Mouse (Mus musculus) thymus, adult 2 months (tissue): ENCODE results near the gene Mul1. TPM values are rescaled to one million over a fixed set of nuclear protein-coding genes. Genes with fewer than 3 reads are reported as not detected.

ENCODE experiments used
- DNase-seq: peaks from one replicate; pipeline ENCODE4 v3.0.0; 2021
- H3K27ac ChIP-seq: fragments of 200-500 bp; 2 replicates; pipeline ENCODE4 v1.5.1; 2012; ENCODE audit warnings: low read length, control low read depth; ENCODE audit not compliant: control insufficient read depth, insufficient read depth
- H3K27me3 ChIP-seq: fragments of 200-500 bp; 2 replicates; pipeline ENCODE4 v1.6.1; 2012; ENCODE audit warnings: mild to moderate bottlenecking, low read length, moderate library complexity, mixed read lengths; ENCODE audit not compliant: control insufficient read depth, insufficient read depth
- H3K36me3 ChIP-seq: fragments of 200-500 bp; 2 replicates; pipeline ENCODE4 v1.6.1; 2012; ENCODE audit warnings: mild to moderate bottlenecking, low read length, moderate library complexity; ENCODE audit not compliant: control insufficient read depth, insufficient read depth
- H3K4me1 ChIP-seq: fragments of 200-500 bp; replicated peaks from 2 replicates; pipeline ENCODE4 v1.6.1; 2012; ENCODE audit warnings: low read length; ENCODE audit not compliant: control insufficient read depth, insufficient read depth
- H3K4me3 ChIP-seq: fragments of 200-500 bp; 2 replicates; pipeline ENCODE4 v1.5.1; 2012; ENCODE audit warnings: mild to moderate bottlenecking, low read length, control low read depth, moderate library complexity; ENCODE audit not compliant: control insufficient read depth, insufficient read depth
- CTCF ChIP-seq: fragments of 200-500 bp; IDR thresholded peaks from 2 replicates; pipeline ENCODE4 v1.5.1; 2012; ENCODE audit warnings: mild to moderate bottlenecking, control low read depth, low read length, moderate library complexity, borderline replicate concordance; ENCODE audit not compliant: control insufficient read depth, poor library complexity, insufficient read depth; ENCODE audit errors: extremely low read depth
- POLR2A ChIP-seq: fragments of 200-500 bp; IDR thresholded peaks from 2 replicates; pipeline ENCODE4 v1.6.1; 2012; ENCODE audit warnings: mild to moderate bottlenecking, low read length, control low read depth, moderate library complexity; ENCODE audit not compliant: control insufficient read depth, poor library complexity, insufficient read depth; ENCODE audit errors: extremely low read depth
- WGBS: fragments of 180-500 bp; shearing (Covaris S2); methylation state at CpG from one replicate; pipeline ENCODE4 v1.1.7; 2018; 5-methylcytosine and 5-hydroxymethylcytosine counted together
- polyA plus RNA-seq: library from polyadenylated mRNA; depleted of rRNA; stranded (reverse); fragments of >200 nt; gene quantifications from 2 replicates; pipeline ENCODE4 v1.2.3, GENCODE M21; 2012

The Mul1 gene
- polyA plus RNA-seq, 1 experiment: 16.9 TPM

GRCm38 (mm10) chr4:138456536-138456935, 22.1 kb downstream of the Mul1 start:
- WGBS: 10% methylated on average over 7 of the region's 8 CpGs
- H3K27me3 ChIP-seq: peaks cover 35% of the 10 kb centered on the region
- DNase-seq: no peak
- H3K36me3 ChIP-seq: no peaks in the 10 kb centered on the region
- no peak for TF ChIP-seq POLR2A
- TF ChIP-seq CTCF: no peak
- H3K27ac ChIP-seq: no peak overlapping the region
- H3K4me3 ChIP-seq: no peak overlapping the region; the same call in 1 of the 2 replicates
- peaks cover 12% of the 10 kb centered on the region for H3K4me1 ChIP-seq

GRCm38 (mm10) chr4:138457091-138457490, 22.6 kb downstream of the Mul1 start:
- TF ChIP-seq POLR2A (no peak), CTCF (no peak)
- no peak overlapping the region for H3K27ac ChIP-seq
- peaks cover 12% of the 10 kb centered on the region for H3K4me1 ChIP-seq
- no peaks in the 10 kb centered on the region for H3K36me3 ChIP-seq
- WGBS: 47% methylated on average over 4 of the region's 4 CpGs
- no peak for DNase-seq
- H3K4me3 ChIP-seq: no peak overlapping the region
- H3K27me3 ChIP-seq: peaks cover 35% of the 10 kb centered on the region

GRCm38 (mm10) chr4:138458171-138458570, 23.7 kb downstream of the Mul1 start:
- Histone ChIP-seq H3K27me3 (peaks cover 30% of the 10 kb centered on the region), H3K4me1 (peaks cover 12% of the 10 kb centered on the region), H3K27ac (no peak overlapping the region), H3K4me3 (no peak overlapping the region), H3K36me3 (no peaks in the 10 kb centered on the region)
- no peak for DNase-seq
- whole genome bisulfite sequencing: 87% methylated on average over 7 of the region's 7 CpGs
- TF ChIP-seq CTCF (no peak), POLR2A (no peak)

DNA sequence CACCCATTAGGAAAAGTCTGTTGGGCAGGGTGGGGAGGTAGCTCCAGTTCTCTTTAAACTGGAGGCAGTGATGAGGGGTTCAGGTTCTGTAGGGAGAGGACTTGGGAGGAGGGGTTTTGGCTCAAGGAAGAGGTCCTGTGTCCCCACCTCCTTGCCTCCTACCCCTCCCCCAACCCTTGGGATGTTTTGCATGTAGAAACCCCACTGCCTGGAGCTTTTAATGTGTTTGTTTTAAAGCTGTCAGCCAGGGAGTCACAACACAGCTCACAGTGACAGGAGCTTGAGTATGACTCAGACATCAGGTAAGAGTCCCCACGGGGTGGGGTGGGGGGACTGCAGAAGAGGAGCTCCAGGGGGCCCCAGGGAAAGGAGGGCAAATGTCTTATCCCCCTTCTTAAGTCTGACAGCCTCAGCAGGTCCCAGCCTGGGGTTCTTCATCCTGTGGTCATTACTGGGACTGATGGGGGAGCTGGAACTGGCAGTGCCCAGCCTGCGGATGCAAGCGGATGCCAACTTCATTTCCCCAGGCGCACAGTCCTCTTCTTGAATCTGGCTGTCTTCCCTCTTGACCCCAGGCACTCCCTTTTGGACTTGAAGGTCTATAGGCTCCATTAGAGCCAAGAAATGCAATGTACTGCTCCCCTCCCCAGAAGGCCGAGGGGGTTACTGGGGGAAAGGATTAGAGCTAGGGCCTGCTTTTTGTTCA, 24.4 kb downstream of the Mul1 start:
- Histone ChIP-seq H3K36me3 (no peaks in the 10 kb centered on the region), H3K27ac (no peak overlapping the region), H3K27me3 (peaks cover 24% of the 10 kb centered on the region), H3K4me3 (no peak overlapping the region), H3K4me1 (peaks cover 16% of the 10 kb centered on the region)
- no peak for DNase-seq
- 80% methylated on average over 5 of the region's 5 CpGs for WGBS
- TF ChIP-seq CTCF (no peak), POLR2A (no peak)

GRCm38 (mm10) chr4:138459775-138460174, 25.3 kb downstream of the Mul1 start:
- Histone ChIP-seq H3K4me1 (peaks cover 23% of the 10 kb centered on the region), H3K4me3 (no peak overlapping the region), H3K27me3 (peaks cover 30% of the 10 kb centered on the region), H3K27ac (no peak overlapping the region), H3K36me3 (no peaks in the 10 kb centered on the region)
- 84% methylated on average over 6 of the region's 6 CpGs for whole genome bisulfite sequencing
- no peak for DNase-seq
- TF ChIP-seq CTCF (no peak), POLR2A (no peak)

GRCm38 (mm10) chr4:138460910-138461309, 26.4 kb downstream of the Mul1 start:
- no peak for TF ChIP-seq CTCF
- no peak for TF ChIP-seq POLR2A
- Histone ChIP-seq H3K27me3 (peaks cover 24% of the 10 kb centered on the region), H3K4me3 (no peak overlapping the region), H3K36me3 (no peaks in the 10 kb centered on the region), H3K27ac (no peak overlapping the region), H3K4me1 (peaks cover 12% of the 10 kb centered on the region)
- 38% methylated on average over 9 of the region's 9 CpGs for WGBS
- DNase-seq: no peak
